Mouse (Mus musculus) intestine, embryonic 15.5 days (tissue): ENCODE data around the gene Sacm1l. TPM values are rescaled to one million over a fixed set of nuclear protein-coding genes. Genes with fewer than 3 reads are reported as not detected.

Experiments
- ATAC-seq: fragments of 200-750 bp; cut with Nextera tagmentation; 2 replicates; pipeline ENCODE4 v1.8.0; 2017; ENCODE audit warnings: moderate TSS enrichment, moderate library complexity
- H3K27ac ChIP-seq: fragments of 300-500 bp; sonication (generic); 2 replicates; pipeline ENCODE4 v1.5.1; 2015; ENCODE audit warnings: mild to moderate bottlenecking, inconsistent platforms
- H3K27me3 ChIP-seq: fragments of 300-500 bp; sonication (generic); replicated peaks from 2 replicates; pipeline ENCODE4 v1.6.1; 2015; ENCODE audit warnings: inconsistent platforms
- H3K36me3 ChIP-seq: fragments of 300-500 bp; sonication (generic); 2 replicates; pipeline ENCODE4 v1.6.1; 2015; ENCODE audit warnings: inconsistent platforms
- H3K4me1 ChIP-seq: fragments of 300-500 bp; sonication (generic); replicated peaks from 2 replicates; pipeline ENCODE4 v1.6.1; 2015; ENCODE audit warnings: inconsistent platforms
- H3K4me2 ChIP-seq: fragments of 300-500 bp; sonication (generic); replicated peaks from 2 replicates; pipeline ENCODE4 v1.6.1; 2015; ENCODE audit warnings: mild to moderate bottlenecking, inconsistent platforms
- H3K4me3 ChIP-seq: fragments of 300-500 bp; sonication (generic); replicated peaks from 2 replicates; pipeline ENCODE4 v1.5.1; 2015; ENCODE audit warnings: inconsistent platforms
- H3K9ac ChIP-seq: fragments of 300-500 bp; sonication (generic); 2 replicates; pipeline ENCODE4 v1.6.1; 2015; ENCODE audit warnings: inconsistent platforms
- H3K9me3 ChIP-seq: fragments of 300-500 bp; sonication (generic); 2 replicates; pipeline ENCODE4 v1.6.1; 2016; ENCODE audit warnings: inconsistent platforms
- WGBS: fragments of 180-500 bp; shearing (Covaris S2); methylation state at CpG from one replicate; pipeline ENCODE4 v1.1.7; 2015; 5-methylcytosine and 5-hydroxymethylcytosine counted together
- polyA plus RNA-seq: library from polyadenylated mRNA; unstranded; fragments of >200 nt; fragmentation: Nextera tagmentation; extraction: Ambion mirVana; gene quantifications from 2 replicates; pipeline ENCODE4 v1.2.1, GENCODE M21; 2015

The Sacm1l gene
- polyA plus RNA-seq, 1 experiment from 2014 or later: 69.5 TPM

DNA sequence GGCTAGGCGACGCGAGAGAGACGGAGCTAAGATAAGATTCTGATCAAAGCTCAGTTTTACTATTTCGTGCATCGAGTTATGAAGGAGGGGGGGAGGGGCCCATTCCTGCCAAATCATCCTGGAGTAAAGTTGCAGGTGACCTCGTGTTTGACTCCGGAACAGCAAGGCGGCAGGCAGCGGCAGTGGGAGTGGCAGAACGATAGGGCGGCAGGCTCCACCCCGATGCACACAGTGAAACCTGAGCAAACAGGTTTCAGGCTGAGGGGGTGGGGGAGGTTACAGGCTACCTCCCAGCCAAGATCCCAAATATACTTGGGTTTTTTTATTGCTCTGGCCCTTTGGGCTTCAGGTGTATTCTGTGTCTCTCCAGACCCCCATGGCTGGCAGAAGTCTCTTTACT, 32.9 kb upstream of the Sacm1l start:
- Histone ChIP-seq H3K9me3 (no peaks in the 10 kb centered on the region), H3K36me3 (0 out of 2 replicates have a peak, but pooled peaks cover 3% of the 10 kb centered on the region), H3K4me2 (peak overlapping the region; percentile 41), H3K9ac (no peak overlapping the region), H3K27me3 (no peaks in the 10 kb centered on the region), H3K27ac (peak overlapping the region; percentile 15; the same call in 1 of the 2 replicates), H3K4me1 (peaks cover 17% of the 10 kb centered on the region), H3K4me3 (0 out of 2 replicates have a peak overlapping the region, but pooled peaks have one; percentile 6)
- peak; percentile 80 for ATAC-seq
- 15% methylated on average over 13 of the region's 13 CpGs for WGBS

DNA sequence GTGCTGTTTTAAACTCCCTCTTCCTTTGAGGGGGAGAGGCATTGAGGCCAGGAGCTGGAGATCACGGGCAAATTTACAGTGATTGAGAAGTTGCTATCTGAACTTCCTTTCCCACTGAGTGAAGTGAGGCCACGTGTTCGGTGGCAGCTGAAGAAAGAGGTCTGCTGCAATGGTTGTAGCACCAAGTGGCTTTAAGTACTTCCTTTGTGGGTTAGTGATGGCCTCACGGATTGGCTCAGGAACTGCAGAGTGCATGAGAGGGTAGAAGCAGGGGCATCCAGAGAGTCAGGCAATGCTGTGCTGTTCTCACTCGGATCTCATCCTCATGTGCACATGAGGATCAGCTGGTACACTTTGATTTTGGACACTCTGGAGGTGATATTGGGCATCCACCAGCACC, 31.7 kb upstream of the Sacm1l start:
- no peak overlapping the region for H3K4me2 ChIP-seq
- no peaks in the 10 kb centered on the region for H3K9me3 ChIP-seq
- peaks cover 6% of the 10 kb centered on the region; the same call in 1 of the 2 replicates for H3K4me1 ChIP-seq
- no peak overlapping the region for H3K4me3 ChIP-seq
- H3K36me3 ChIP-seq: peaks cover 6% of the 10 kb centered on the region; the same call in 1 of the 2 replicates
- no peak for ATAC-seq
- no peaks in the 10 kb centered on the region for H3K27me3 ChIP-seq
- WGBS: 72% methylated on average over 5 of the region's 5 CpGs
- no peak overlapping the region for H3K9ac ChIP-seq
- no peak overlapping the region for H3K27ac ChIP-seq

DNA sequence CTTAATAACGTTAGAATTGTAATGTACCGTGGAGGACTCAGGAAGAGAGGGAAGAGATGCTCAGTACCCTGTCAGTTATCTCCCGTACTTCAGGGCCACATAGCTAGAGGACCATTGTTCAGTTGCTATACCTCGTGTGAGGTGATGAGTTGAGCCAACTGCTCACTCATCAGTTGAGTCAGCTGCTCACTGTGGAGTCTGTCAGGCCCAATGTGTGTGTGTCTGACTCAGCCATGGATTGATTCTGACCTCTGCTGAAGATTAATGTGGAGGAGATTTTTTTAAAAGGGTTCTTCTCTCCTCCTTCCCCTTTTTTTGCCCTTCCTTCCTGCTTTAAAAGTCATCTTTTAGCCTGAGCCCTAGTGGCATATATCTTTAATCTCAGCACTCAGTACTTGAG, 29.1 kb upstream of the Sacm1l start:
- Histone ChIP-seq H3K9ac (no peak overlapping the region), H3K27ac (no peak overlapping the region), H3K4me2 (no peak overlapping the region), H3K4me3 (no peak overlapping the region), H3K4me1 (peaks cover 8% of the 10 kb centered on the region; the same call in 1 of the 2 replicates), H3K9me3 (no peaks in the 10 kb centered on the region), H3K27me3 (no peaks in the 10 kb centered on the region), H3K36me3 (peaks cover 14% of the 10 kb centered on the region; the same call in 1 of the 2 replicates)
- WGBS: 90% methylated on average over 4 of the region's 4 CpGs
- ATAC-seq: no peak

DNA sequence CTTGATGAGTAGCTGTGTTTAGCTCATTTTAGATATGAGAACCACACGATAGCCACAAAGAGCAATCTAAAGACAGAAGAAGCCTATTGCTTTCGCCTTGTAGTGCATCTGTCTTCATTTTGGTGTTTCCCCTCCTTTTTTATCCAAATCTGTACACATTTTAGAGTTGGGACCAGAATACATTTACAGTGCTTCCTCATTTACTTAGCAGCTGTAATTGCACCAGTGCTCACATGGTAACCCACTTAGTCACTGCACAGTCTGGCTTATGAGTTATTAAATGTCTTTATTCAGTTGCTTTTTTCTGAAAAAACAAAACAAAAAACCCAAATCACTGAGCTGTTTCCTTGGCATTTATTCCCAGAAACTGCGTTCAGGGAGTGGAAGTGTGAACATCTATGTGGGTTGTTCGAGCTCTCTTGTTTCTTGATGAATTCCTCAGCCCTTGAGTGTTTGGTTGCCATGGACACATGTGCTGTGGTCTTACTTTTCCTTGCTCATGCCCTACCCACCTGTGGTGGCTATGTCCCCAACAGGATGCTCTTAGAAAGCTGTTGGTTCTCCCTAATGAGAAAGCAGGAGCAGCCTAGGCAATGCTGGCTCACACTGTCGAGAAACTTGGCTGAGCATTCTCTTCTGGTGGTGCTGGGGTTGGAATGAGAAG, 26.3 kb upstream of the Sacm1l start:
- 84% methylated on average over 5 of the region's 5 CpGs for WGBS
- no peak overlapping the region for H3K4me2 ChIP-seq
- ATAC-seq: no peak
- no peaks in the 10 kb centered on the region for H3K27me3 ChIP-seq
- H3K9me3 ChIP-seq: no peaks in the 10 kb centered on the region
- peaks cover 14% of the 10 kb centered on the region; the same call in 1 of the 2 replicates for H3K36me3 ChIP-seq
- H3K27ac ChIP-seq: no peak overlapping the region
- no peak overlapping the region for H3K4me3 ChIP-seq
- peaks cover 11% of the 10 kb centered on the region; the same call in 1 of the 2 replicates for H3K4me1 ChIP-seq
- H3K9ac ChIP-seq: no peak overlapping the region

DNA sequence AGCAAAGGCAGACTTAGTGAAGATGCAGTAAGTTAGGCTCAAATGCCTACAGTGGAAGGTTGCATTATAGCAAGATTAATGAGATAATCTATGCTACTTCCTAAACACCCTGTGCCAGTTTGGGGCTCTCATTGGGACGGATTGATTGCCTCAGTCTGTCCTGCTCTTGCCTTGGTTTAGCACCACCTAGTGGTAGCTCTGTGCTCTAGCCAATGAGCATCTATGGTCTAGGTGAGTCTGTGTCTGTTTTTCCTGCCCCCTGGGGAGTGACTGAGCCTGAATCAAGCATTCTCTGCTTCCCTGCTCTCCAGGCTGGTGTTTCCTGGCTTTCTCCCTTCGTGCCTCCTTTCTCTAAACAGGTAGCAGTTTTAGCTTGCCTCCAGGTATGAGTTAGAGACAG, 25.2 kb upstream of the Sacm1l start:
- H3K27me3 ChIP-seq: no peaks in the 10 kb centered on the region
- WGBS: 22% methylated on average over 2 of the region's 2 CpGs
- no peak overlapping the region for H3K4me3 ChIP-seq
- no peaks in the 10 kb centered on the region for H3K9me3 ChIP-seq
- H3K27ac ChIP-seq: no peak overlapping the region
- H3K4me2 ChIP-seq: no peak overlapping the region
- peak; percentile 56 for ATAC-seq
- peaks cover 11% of the 10 kb centered on the region; the same call in 1 of the 2 replicates for H3K4me1 ChIP-seq
- H3K9ac ChIP-seq: no peak overlapping the region
- H3K36me3 ChIP-seq: peaks cover 14% of the 10 kb centered on the region; the same call in 1 of the 2 replicates

DNA sequence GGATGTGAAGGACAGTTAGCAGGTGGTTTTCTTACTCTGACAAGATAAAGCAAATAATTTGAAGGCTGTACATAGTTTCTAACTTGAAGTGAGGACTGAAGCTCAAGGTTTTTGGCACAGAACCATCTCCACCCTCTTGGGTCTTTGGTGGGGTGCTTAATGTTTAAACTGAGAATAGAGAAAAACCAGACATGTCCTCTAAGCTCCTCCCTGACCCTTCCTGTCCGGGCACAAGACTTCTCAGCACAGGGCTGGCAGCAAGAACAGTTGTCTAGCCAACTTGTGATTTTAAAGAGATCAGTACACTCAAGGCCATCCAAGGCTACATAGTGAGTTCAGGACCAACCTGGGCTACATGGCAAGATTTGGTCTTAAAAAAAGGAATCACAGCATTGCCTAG, 24.0 kb upstream of the Sacm1l start:
- no peaks in the 10 kb centered on the region for H3K9me3 ChIP-seq
- H3K4me1 ChIP-seq: peaks cover 11% of the 10 kb centered on the region; the same call in 1 of the 2 replicates
- peak overlapping the region; percentile 1; the same call in 1 of the 2 replicates for H3K27ac ChIP-seq
- H3K4me2 ChIP-seq: no peak overlapping the region
- no peaks in the 10 kb centered on the region for H3K27me3 ChIP-seq
- no peak overlapping the region for H3K4me3 ChIP-seq
- no peak for ATAC-seq
- peaks cover 10% of the 10 kb centered on the region; the same call in 1 of the 2 replicates for H3K36me3 ChIP-seq
- H3K9ac ChIP-seq: no peak overlapping the region
- WGBS: 29% methylated on average over 1 of the region's 1 CpGs

DNA sequence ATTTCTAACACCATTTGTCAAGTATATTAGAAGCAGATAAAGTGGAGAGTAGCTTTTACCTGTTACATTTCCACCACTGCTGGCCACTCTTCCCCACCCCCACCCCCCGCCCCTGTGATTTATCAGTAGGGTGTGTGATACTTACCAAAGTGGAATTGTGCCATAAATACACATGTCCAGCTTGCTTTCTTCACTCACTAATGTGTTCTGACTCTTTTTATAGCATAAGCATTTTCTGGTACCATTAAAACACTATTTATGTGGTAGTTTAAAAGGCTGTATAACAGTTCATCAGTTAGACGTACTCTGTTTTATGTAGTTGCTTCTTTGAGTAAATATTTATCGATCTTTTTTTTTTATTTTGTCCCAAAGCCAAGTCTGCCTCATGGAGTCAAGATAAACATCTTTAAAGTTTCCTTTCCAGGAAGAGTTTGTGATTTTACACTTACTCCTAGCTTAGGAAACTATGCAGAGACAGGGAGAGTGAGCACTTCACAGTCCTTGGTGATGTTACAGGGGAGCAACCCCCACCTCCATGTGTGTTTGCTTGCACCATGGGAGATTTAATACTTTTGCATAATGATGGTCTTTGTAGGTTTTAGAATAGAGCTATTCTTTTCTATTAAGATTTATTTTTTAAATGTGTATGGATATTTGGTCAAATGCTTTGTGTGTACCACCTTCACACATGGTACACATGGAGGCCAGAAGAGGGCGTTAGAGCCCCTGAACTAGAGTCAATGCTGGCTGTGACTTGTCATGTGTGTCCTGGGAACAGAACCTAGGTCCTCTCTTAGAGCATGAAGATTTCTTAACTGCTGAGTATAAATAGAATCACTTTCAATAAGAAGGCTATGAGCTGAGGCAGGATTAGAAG, 23.1 kb upstream of the Sacm1l start:
- peak; percentile 51 for ATAC-seq
- no peaks in the 10 kb centered on the region for H3K9me3 ChIP-seq
- 35% methylated on average over 4 of the region's 4 CpGs for WGBS
- no peak overlapping the region for H3K4me2 ChIP-seq
- H3K4me1 ChIP-seq: peaks cover 11% of the 10 kb centered on the region; the same call in 1 of the 2 replicates
- H3K4me3 ChIP-seq: no peak overlapping the region
- H3K27ac ChIP-seq: peak overlapping the region; percentile 34; the same call in 1 of the 2 replicates
- H3K27me3 ChIP-seq: no peaks in the 10 kb centered on the region
- peaks cover 10% of the 10 kb centered on the region; the same call in 1 of the 2 replicates for H3K36me3 ChIP-seq
- H3K9ac ChIP-seq: no peak overlapping the region

DNA sequence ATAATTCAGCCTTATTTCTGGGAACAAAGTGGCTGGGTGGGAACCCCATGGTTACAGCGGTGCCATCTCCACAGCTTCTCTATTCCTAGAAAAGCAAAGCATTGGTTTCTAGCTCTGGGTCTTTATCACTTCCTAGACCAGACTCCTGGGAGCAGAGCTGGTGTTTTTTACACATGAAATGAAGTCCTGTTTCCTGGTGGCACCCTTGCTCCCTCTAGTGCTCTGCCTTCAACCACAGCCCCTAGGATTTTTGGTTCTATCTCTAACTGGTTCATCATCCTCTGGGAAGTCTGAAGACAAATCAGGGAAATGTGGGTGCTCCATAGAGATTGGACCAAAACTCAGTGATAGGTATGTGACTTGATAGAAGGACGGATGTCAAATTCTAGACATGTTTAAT, 22.2 kb upstream of the Sacm1l start:
- 84% methylated on average over 2 of the region's 2 CpGs for WGBS

DNA sequence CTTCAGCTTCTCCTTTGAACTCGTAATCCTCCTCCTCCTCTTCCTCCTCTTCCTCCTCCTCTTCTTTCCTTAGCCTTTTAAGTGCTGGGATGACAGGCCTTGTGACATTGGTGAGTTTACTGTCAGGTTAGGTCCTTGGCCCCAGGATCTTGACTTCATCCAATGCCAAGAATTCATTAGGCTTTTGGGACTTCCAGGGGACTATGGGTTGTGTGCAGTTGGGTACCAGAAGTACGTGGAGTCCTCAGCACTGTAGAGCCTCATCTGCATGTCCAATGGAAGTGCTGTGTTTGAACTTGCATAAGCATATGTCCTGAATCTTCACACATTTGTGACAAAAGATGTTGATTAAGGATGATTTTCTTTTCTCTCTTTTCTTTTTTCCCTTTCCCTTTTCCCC, 20.6 kb upstream of the Sacm1l start:
- H3K4me2 ChIP-seq: no peak overlapping the region
- no peak overlapping the region for H3K9ac ChIP-seq
- no peaks in the 10 kb centered on the region for H3K9me3 ChIP-seq
- no peak overlapping the region for H3K4me3 ChIP-seq
- WGBS: 90% methylated on average over 2 of the region's 2 CpGs
- H3K36me3 ChIP-seq: peaks cover 14% of the 10 kb centered on the region
- H3K4me1 ChIP-seq: peaks cover 11% of the 10 kb centered on the region; the same call in 1 of the 2 replicates
- H3K27me3 ChIP-seq: no peaks in the 10 kb centered on the region
- H3K27ac ChIP-seq: no peak overlapping the region
- ATAC-seq: no peak

More for the DNA sequence above, 22.2 kb upstream of the Sacm1l start:
- Histone ChIP-seq H3K36me3 (peaks cover 16% of the 10 kb centered on the region; the same call in 1 of the 2 replicates), H3K9ac (no peak overlapping the region), H3K27ac (peak overlapping the region; percentile 34; the same call in 1 of the 2 replicates), H3K4me3 (no peak overlapping the region), H3K4me1 (peaks cover 11% of the 10 kb centered on the region; the same call in 1 of the 2 replicates), H3K27me3 (no peaks in the 10 kb centered on the region), H3K4me2 (no peak overlapping the region), H3K9me3 (no peaks in the 10 kb centered on the region)
- ATAC-seq: no peak

DNA sequence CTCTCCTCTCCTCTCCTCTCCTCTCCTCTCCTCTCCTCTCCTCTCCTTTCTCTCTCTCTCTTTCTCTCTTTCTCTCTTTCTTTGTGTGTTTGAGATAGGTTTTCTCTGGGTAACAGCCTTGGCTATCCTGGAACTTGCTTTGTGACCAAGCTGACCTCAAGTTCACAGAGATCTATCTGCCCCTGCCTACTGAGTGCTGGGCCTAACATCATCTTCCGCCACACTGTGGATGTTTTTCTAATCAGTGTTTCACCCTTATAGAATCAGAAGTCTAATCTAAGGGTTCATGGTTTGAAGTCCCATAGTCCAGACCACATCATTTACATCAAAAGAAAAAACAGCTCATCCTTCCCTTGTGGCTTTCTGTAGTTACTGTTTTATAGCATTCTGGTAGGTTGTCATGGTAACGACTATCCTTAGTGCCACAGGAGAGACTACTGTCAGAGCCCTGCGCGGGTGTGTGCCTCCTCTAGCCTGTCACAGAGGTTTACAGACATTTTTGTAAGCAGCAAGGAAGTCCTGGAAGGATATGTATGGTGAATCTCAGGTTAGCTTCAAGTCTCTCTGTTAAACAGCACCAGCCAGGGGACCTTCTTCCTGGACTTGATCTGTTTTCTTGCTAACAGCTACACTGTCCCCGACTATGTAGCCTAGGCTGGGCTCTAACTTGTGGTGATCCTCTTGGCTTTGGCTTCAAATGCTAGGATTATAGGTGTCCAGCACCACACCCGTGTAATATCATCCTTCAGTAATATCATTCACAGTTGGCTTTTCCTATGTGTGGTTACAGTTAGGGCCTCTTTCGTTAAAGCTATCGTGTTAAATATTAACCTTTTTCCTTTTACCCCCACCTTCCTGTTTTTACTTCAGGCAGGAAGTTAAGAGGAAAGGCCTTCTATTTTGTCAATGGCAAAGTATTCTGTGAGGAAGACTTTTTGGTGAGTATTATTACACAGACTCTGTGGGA, 19.6 kb upstream of the Sacm1l start:
- peaks cover 8% of the 10 kb centered on the region; the same call in 1 of the 2 replicates for H3K4me1 ChIP-seq
- H3K27ac ChIP-seq: peak overlapping the region; percentile 54
- H3K9ac ChIP-seq: no peak overlapping the region
- H3K27me3 ChIP-seq: no peaks in the 10 kb centered on the region
- 56% methylated on average over 8 of the region's 8 CpGs for WGBS
- peaks cover 15% of the 10 kb centered on the region for H3K36me3 ChIP-seq
- H3K4me2 ChIP-seq: peak overlapping the region; percentile 31
- peak; percentile 74 for ATAC-seq
- H3K9me3 ChIP-seq: no peaks in the 10 kb centered on the region
- H3K4me3 ChIP-seq: no peak overlapping the region

DNA sequence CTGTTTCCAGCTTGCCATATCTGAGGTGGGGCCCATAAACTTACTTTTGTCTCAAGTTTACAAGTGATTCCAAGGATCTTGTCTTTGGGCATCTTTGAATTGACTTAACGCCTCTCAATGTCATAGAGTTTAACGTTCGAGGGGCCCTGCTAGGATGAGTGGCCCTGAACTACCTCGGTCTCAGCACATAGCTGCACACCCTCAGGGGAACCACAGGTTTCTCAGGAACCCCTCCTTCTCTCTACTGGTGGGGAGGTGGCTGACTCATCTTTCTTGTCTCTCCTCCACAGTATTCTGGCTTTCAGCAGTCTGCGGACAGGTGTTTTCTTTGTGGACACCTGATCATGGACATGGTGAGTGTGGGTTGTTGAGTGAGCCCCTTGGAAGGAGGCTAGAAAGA, 18.6 kb upstream of the Sacm1l start:
- Histone ChIP-seq H3K4me1 (peaks cover under 1% of the 10 kb centered on the region; the same call in 1 of the 2 replicates), H3K4me2 (no peak overlapping the region), H3K9me3 (no peaks in the 10 kb centered on the region), H3K9ac (no peak overlapping the region), H3K4me3 (no peak overlapping the region), H3K36me3 (peaks cover 17% of the 10 kb centered on the region), H3K27me3 (no peaks in the 10 kb centered on the region), H3K27ac (no peak overlapping the region)
- 82% methylated on average over 5 of the region's 5 CpGs for WGBS
- no peak for ATAC-seq
